Mouse (Mus musculus): Measurements from ENCODE around the gene Alox5.

- no peak for TF ChIP-seq CTCF (IDR thresholded peaks at IDR 0.05; ENCODE audit: insufficient read depth, low read depth, low read length)
- no peak for TF ChIP-seq POLR2A (IDR thresholded peaks at IDR 0.05; ENCODE audit: insufficient read depth, low read depth, low read length)
Measured at GRCm38 (mm10) chr6:116456482-116456881, 4.5 kb downstream of the Alox5 start.
